Mouse (Mus musculus) central nervous system, embryonic 11.5 days (tissue): ENCODE data around the gene Shld1. TPM values are rescaled to one million over a fixed set of nuclear protein-coding genes. Genes with fewer than 3 reads are reported as not detected.

Source experiments
- polyA plus RNA-seq: library from polyadenylated mRNA; depleted of rRNA; stranded (reverse); fragments of >200 nt; gene quantifications from 2 replicates; pipeline ENCODE4 v1.2.3, GENCODE M21; 2012; rRNA removed

The Shld1 gene
- polyA plus RNA-seq = 18.6 and 19.1 TPM in 2 replicates

GRCm38 (mm10) chr2:132686756-132687737 lies at the start of gene Shld1:
Gene Shld1 (plus strand): TSS chr2:132686931.

GRCm38 (mm10) chr2:132780978-132781377 lies 94.2 kb downstream of the Shld1 start, which contains the start of gene Chgb:
Gene Chgb (plus strand): TSS chr2:132781278.

Other genes with a start within 250 kb of the Shld1 start
- gene Gpcpd1, start 99.2 kb upstream of the Shld1 start, polyA plus RNA-seq = 20.5 and 38.2 TPM in 2 replicates
- gene Chgb, start 94.3 kb downstream of the Shld1 start, polyA plus RNA-seq = 11.1 and 30.2 TPM in 2 replicates
- 34.7 and 35.5 TPM in 2 replicates for gene Trmt6, start 129.1 kb downstream of the Shld1 start, polyA plus RNA-seq
- 18.0 and 18.1 TPM in 2 replicates for gene Mcm8, start 129.2 kb downstream of the Shld1 start, polyA plus RNA-seq
- gene Crls1, start 159.7 kb downstream of the Shld1 start, polyA plus RNA-seq = 18.8 and 34.1 TPM in 2 replicates
- gene Lrrn4, start 194.0 kb downstream of the Shld1 start, polyA plus RNA-seq = 0.55 and 1.9 TPM in 2 replicates